Mouse (Mus musculus): ENCODE measurements around the gene Top1.

DNA sequence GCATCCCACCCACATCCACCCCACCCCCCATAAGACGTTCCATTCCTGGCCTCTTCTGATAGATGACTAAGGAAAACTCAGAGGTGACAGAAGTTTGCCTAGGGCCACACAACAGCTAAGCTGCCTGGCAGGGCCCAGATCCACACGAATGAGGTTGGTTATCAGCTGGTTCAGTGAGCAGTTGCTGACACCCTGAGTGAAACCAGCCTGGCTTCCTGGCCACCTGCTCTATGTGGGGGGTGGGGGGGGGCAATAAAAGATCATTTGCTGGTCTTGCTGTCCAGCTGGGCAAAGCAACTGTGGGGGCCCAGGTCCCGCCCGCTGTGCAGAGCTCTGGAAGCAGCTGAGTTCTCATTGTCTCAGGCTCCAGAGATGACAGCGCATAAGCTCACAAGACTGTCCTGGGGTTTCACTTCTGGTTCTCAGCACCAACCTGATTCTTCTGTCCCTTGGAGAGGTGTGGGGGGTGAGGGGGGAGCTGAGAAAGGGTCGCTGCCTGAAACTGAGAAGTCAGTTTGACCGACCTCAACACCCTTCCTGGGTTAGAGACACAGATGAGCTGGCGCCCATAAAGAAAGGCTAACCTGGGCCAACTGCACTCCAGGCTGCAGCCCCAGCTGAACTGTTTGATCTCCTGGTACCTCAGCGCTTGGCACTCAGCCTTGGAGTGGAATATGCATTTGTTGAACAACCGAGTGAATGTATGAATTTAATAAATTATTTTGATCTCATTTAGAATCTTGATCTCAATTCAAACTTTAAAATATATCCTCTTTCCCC, 42.3 kb upstream of the Top1 start:
- TF ChIP-seq POLR2A (IDR thresholded peaks at IDR 0.05; ENCODE audit: low read depth, low read length) (no peak), CTCF (IDR thresholded peaks at IDR 0.05; ENCODE audit: borderline replicate concordance, insufficient read depth, low read length) (no peak)

Data from embryonic fibroblast, embryonic 13.5 days (primary cell).